Mouse (Mus musculus) Patski (cell line): ENCODE results near the gene Zfp143. TPM values are rescaled to one million over a fixed set of nuclear protein-coding genes. Genes with fewer than 3 reads are reported as not detected.
"Not testable (repeated sequence)": the region's sequence is repeated elsewhere in the genome, so short reads cannot be mapped to it uniquely, and the experiment has no call there.

ENCODE experiments used
- ATAC-seq: fragments of 100-300 bp; one replicate; pipeline ENCODE4 v1.8.0; 2021
- CTCF ChIA-PET: fragments of 350-600 bp; sonication (Branson Sonifier 250); formaldehyde crosslinking; loops from one replicate; lab custom pipeline; 2022; ENCODE audit warnings: inconsistent platforms; lab: Charles Lee
- POLR2A ChIA-PET: fragments of 350-600 bp; sonication (Branson Sonifier 250); formaldehyde crosslinking; loops from one replicate; lab custom pipeline; 2022; ENCODE audit warnings: antibody characterized with exemption, inconsistent platforms; lab: Charles Lee
- DNase-seq: peaks from one replicate; pipeline ENCODE4 v3.0.0-alpha.2; 2011; ENCODE audit warnings: low read depth, low spot score
- H3K27me3 ChIP-seq: fragments of 371-371 bp; one replicate; pipeline ENCODE4 v1.5.1; 2021
- CTCF ChIP-seq: fragments of 100-300 bp; IDR thresholded peaks from one replicate; pipeline ENCODE4 v1.5.1; 2021
- in situ Hi-C: fragments of 300-500 bp; cut with MboI; formaldehyde crosslinking; loops from 3 replicates; pipeline ENCODE4 v1.11.1; 2018; ENCODE audit warnings: low pct_unique_long_range_greater_than_20kb, mixed read lengths
- polyA plus RNA-seq: library from polyadenylated mRNA; unstranded; gene quantifications from one replicate; pipeline ENCODE4 v1.2.3, GENCODE M21; 2021

Zfp143 gene
- 12.5 TPM for polyA plus RNA-seq

DNA sequence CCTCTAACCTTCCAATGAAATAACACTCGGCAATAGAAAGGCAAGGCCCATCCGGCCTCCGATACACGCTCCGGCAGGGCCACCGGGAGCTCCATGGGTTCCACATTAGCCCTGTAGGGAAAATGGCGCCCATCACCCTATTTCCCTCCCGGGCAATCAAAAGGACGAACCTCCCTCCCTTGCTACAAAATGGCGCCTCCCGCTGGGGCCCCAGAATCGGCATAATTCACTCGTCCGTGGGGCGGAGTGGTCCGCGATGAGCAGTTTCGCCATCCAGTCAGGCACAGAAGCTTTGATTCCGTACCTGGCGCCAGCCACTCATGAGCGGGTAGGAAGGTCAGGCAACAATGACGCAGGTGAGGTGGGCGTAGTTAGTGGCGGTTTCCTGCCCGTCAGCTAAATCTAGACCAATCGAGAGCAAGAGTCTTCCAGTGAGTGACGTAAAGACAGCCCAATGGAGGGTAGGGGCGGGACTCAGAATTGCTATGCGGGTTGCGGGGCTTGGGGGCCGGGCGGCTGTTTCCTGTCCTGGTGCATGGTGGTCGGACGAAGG, at the start of gene Zfp143:
Gene Zfp143, plus strand, starts transcription at position 19 of the 553 bp plus-strand sequence.
- POLR2A ChIA-PET, result interaction anchor here (0.6 to 2.5 kb wide), 11 partner anchors 18 to 352 kb away, joined by 3 to 10 read pairs (median 4); partner anchors contain the start of gene Tmem41b
- ATAC-seq (peak; percentile 97), DNase-seq (peak; percentile 99)
- in situ Hi-C loops, result loop anchor here (25.0 kb wide), 1 partner anchor 349 kb away; the partner anchor contains the start of genes Akip1, BC051019 and St5
- no peaks in the 10 kb centered on the region for H3K27me3 ChIP-seq
- TF ChIP-seq CTCF, result peak; percentile 33
- CTCF ChIA-PET, result interaction anchor here (1.5 kb wide), 1 partner anchor 75 kb away, joined by 6 read pairs; the partner anchor contains the start of gene Tmem41b

DNA sequence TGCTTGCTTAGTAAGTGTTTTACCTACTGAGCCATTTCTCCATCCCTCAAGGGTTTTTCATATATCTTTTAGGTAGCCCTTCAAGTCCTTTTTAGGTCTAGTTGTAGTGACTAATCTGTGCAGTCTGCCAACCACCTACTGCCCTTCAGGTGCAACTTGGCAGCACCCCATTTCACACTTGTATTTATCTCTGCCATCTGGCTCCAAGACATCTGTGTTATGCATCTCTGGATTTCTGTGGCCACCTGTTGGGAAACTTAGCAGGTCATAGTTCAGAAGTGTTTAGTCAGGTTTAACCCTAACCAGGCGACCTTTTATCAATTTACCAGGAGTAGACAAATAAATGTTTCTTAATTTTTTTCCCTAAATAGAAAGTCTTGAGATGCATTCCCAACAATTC, 49.6 kb upstream of the Zfp143 start:
- ChIA-PET POLR2A (no interaction called here), CTCF (no interaction called here)
- in situ Hi-C loops, result no loop called here
- ATAC-seq, result no peak
- TF ChIP-seq CTCF, result no peak
- no peaks in the 10 kb centered on the region for H3K27me3 ChIP-seq
- no peak for DNase-seq

DNA sequence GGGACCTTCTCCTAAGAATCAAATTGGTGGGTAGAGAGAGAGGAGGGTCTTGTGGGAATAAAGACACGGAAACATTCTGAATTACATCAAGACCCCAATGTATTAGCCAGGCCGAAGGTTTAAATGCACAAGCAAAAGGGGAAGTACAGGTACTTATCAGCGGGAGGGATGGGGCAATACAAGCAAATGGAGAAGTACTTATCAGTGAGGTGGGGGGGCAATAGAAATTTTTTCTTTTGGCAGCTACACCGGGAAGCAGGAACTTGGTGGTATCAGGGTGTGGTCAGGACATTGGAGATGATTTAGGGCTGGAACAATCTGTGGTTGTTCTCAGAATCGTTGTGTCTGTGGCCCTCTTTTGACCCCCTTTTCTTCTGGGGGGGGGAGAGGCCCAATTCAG, 46.7 kb upstream of the Zfp143 start:
- TF ChIP-seq CTCF, result no peak
- ATAC-seq, result no peak

DNA sequence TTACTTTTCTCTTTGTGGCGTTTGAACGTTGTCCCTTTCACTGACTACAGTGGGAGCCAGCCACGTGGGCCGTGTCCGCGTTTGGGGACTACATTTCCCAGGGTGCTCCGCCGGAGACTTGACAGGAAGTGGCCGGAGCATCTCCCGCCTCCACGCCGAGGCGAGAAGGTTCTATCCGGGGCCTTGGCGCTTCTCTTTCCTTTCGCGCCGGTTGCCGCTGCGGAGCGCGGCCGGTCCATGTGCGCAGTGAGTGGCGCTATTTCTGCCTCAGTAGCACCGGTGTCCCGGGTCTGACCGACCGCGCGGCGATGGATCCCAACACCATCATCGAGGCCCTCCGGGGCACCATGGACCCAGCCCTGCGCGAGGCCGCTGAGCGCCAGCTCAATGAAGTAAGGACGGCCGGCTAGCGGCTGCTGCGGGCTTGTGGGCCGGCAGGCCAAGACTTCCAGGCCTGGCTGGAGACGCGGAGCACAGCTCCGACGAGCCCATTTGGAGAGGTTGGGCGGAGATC, 42.8 kb upstream of the Zfp143 start, which contains the start of gene Ipo7:
Gene Ipo7, plus strand, starts transcription at position 158 of the 514 bp plus-strand sequence.
- peak; percentile 56 for DNase-seq
- CTCF ChIA-PET, result interaction anchor here (0.9 kb wide), 1 partner anchor 29 kb away, joined by 3 read pairs; no protein-coding TSS in a partner anchor
- H3K27me3 ChIP-seq, result no peaks in the 10 kb centered on the region
- in situ Hi-C loops, result no loop called here
- POLR2A ChIA-PET, result interaction anchor here (0.8 to 1.1 kb wide), 2 partner anchors 26 to 32 kb away, joined by 3 read pairs; no protein-coding TSS in a partner anchor
- ATAC-seq, result peak; percentile 98
- TF ChIP-seq CTCF, result no peak

More for the DNA sequence above, 46.7 kb upstream of the Zfp143 start:
- in situ Hi-C loops, result no loop called here
- DNase-seq, result no peak
- ChIA-PET CTCF (interaction anchor here (1.1 to 1.4 kb wide), 2 partner anchors 21 to 28 kb away, joined by 3 read pairs; partner anchors contain the start of gene Tmem41b), POLR2A (no interaction called here)
- no peaks in the 10 kb centered on the region for H3K27me3 ChIP-seq

DNA sequence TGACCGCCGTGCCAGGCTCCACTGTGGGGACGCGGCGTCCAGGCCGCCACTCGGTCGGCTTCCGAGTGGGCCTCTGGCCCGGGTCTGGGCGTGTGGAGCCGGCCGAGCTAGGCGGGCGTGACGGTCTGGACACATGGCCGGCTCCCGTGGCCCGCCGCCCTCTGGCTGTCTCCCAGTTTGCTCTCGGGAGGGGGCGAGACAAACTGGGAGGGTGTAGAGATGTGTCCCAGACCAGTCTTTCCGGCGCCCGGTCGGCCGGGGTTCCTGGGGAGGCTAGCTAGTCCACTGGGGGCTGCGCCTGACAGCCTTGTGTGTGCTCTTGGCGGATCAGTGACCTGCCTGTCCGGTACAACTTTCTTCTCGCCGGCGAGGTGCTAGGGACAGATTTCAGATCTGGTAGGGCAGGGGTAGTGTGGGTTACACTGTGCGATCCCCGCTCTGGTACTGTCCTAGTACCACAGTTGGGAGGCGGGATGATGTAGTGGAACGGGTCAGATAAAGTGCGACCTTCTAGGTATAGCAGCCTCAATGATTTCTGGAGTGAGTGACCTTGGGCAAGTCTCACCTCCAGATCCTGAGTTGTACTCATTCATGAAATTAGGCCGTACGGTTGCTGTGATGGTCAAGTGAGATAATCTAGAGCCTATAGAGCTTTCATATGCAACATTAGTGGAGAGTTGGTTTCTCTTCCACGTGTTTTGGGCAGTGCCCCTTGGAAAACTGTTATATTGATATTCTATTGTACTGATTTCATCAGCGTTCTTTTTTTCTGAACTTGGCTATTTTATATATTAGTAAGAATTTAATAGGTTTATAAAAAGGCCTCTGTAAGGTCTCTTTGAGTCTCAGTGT, 42.2 kb upstream of the Zfp143 start:
- in situ Hi-C loops, result no loop called here
- TF ChIP-seq CTCF, result no peak

DNA sequence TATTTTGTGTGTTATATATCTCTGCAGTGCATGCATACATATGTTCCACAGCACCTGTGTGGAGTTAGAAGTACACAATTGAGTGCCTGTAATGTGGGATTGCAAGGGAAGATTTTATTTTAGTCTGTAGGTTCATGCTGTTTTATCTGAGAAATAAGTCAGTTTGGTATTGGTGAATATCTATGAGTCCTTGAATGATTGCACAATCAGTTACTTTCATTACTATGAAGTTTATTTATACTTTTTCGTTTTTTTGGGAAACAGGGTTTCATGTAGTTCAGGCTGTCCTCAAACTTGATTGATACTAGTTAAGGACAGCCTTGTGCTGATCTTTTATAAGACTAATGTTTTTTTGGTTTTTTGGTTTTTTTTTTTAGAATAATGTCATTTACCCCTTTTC, 37.5 kb upstream of the Zfp143 start:
- DNase-seq (no peak), ATAC-seq (no peak)
- H3K27me3 ChIP-seq, result no peaks in the 10 kb centered on the region
- in situ Hi-C loops, result no loop called here
- ChIA-PET CTCF (no interaction called here), POLR2A (no interaction called here)
- no peak for TF ChIP-seq CTCF

More for the DNA sequence above, 42.2 kb upstream of the Zfp143 start:
- no peaks in the 10 kb centered on the region for H3K27me3 ChIP-seq
- ChIA-PET POLR2A (interaction anchor here (0.8 kb wide), 1 partner anchor 33 kb away, joined by 3 read pairs; no protein-coding TSS in a partner anchor), CTCF (interaction anchor here (0.9 kb wide), 1 partner anchor 29 kb away, joined by 3 read pairs; no protein-coding TSS in a partner anchor)
- DNase-seq, result no peak
- peak; percentile 71 for ATAC-seq

DNA sequence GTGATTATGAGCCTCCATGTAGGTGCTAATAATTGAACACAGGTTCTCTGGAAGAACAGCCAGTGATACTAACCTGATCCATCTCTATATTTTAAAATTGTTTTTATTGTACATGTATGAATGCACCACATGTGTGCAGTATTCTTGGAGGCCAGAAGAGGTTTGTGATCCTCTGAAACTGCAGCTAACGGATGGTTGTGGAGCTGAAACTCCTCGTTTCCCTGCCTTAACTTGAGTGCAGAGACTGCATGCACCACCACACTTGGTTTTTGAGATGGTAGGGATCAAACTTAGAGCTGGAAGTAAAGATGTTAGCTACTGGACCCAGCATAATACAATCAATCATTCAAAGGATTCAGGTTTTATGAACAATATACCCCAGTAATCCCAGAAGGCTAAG, 34.4 kb upstream of the Zfp143 start:
- ChIA-PET CTCF (interaction anchor here (2.0 kb wide), 1 partner anchor 26 kb away, joined by 6 read pairs; no protein-coding TSS in a partner anchor), POLR2A (no interaction called here)
- ATAC-seq, result no peak
- no peak for DNase-seq
- in situ Hi-C loops, result loop anchor here (5.0 kb wide), 1 partner anchor 34 kb away; no protein-coding TSS in a partner anchor
- TF ChIP-seq CTCF, result no peak
- H3K27me3 ChIP-seq, result no peaks in the 10 kb centered on the region

DNA sequence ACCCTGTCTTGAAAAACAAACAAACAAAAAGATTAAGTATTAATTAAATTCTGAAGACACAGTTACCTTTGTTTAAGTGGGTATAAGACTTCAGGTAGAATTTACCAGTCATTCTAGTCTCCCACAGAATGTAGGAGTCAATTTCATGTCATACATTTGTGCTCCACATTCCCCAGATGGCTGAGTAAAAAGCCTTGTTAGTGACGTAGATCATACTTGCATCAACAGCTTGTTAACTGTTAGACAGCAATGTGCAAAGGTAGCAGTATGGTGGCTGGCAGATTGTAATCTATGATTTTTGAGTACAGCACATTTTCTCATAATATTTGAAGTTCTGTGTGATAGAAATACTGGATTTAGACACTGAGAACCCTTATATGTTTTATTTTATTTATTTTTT, 32.2 kb upstream of the Zfp143 start:
- CTCF ChIA-PET, result interaction anchor here (1.7 kb wide), 1 partner anchor 59 kb away, joined by 5 read pairs; no protein-coding TSS in a partner anchor
- POLR2A ChIA-PET, result no interaction called here
- H3K27me3 ChIP-seq, result no peaks in the 10 kb centered on the region
- no peak for ATAC-seq
- TF ChIP-seq CTCF, result no peak
- in situ Hi-C loops, result loop anchor here (5.0 kb wide), 1 partner anchor 37 kb away; no protein-coding TSS in a partner anchor
- DNase-seq, result no peak

DNA sequence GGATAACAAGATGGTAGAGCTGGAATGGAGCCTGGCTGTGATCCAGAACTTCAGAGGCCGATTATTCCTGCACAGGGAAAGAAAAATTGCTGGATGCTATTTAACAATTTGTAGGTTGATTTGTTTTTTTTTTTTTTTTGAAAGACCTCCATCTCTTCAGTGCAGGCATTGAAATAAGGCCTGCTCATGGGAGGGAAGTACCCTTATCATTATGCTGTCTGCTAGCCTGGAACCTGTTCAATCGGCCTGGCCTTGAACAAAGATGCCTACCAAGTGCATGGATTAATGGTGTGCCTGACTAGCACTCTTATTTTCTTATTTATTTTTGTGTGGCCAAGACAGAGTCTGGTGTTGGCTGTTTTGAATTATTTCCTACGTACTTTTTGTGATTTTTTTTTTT, 30.7 kb upstream of the Zfp143 start:
- H3K27me3 ChIP-seq, result no peaks in the 10 kb centered on the region
- ChIA-PET CTCF (interaction anchor here (0.9 to 1.2 kb wide), 2 partner anchors 12 to 15 kb away, joined by 3 to 4 read pairs; no protein-coding TSS in a partner anchor), POLR2A (interaction anchor here (0.6 to 0.7 kb wide), 3 partner anchors 9 to 37 kb away, joined by 4 to 8 read pairs (median 4); no protein-coding TSS in a partner anchor)
- ATAC-seq (no peak), DNase-seq (no peak)
- in situ Hi-C loops, result no loop called here
- TF ChIP-seq CTCF, result no peak

DNA sequence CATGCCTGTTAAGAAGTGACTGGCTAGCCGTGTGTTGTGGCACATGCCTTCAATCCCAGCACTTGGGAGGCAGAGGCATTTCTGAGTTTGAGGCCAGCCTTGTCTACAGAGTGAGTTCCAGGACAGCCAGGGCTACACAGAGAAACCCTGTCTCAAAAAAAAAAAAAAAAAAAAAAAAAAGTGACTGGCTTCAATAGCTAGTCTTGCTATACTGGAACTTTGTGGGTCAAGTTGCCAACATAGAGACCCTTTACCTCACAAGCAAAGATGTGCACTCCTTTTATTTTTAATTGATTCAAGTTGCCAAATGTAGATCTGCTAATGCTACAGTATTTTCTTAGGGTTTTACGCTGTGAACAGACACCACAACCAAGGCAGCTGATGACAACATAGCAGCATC, 3.3 kb upstream of the Zfp143 start:
- CTCF ChIA-PET, result interaction anchor here (1.2 to 1.7 kb wide), 2 partner anchors 52 to 88 kb away, joined by 3 to 5 read pairs; no protein-coding TSS in a partner anchor
- ATAC-seq, POLR2A ChIA-PET, H3K27me3 ChIP-seq, DNase-seq: not testable (repeated sequence)
- in situ Hi-C loops, result loop anchor here (5.0 to 25.0 kb wide), 2 partner anchors 80 to 345 kb away; partner anchors contain the start of genes Akip1, BC051019 and St5
